Mouse (Mus musculus): ENCODE results near the gene Fam187a. TPM values are rescaled to one million over a fixed set of nuclear protein-coding genes. Genes with fewer than 3 reads are reported as not detected.

Fam187a gene
- polyA plus RNA-seq, 1 experiment from 2014 or later: not detected

DNA sequence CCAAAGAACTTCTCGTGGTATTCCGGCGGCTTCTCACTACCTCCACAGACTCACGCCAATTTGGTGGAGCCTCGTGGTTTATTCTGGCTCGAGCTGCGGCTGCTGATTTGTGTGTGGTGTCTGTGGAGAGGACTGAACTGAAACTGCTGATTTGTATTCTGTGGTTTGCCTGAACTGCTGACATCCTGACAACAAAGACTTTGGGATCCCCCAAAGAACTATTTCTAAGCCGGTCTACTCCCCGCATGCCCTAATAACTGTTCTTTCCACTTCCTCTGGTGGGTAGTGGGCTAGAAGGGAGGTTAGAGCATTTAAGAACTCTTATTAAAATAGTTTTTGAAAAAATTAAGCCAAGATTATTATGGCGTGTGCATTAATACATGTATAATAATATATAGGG is 45.7 kb downstream of the Fam187a start:
- no peak for ATAC-seq (ENCODE audit: low FRiP score, low read depth)
- Histone ChIP-seq H3K36me3 (no peaks in the 10 kb centered on the region), H3K9me3 (no peaks in the 10 kb centered on the region), H3K9ac (no peak overlapping the region), H3K27ac (no peak overlapping the region), H3K4me1 (0 out of 2 replicates have a peak, but pooled peaks cover 1% of the 10 kb centered on the region), H3K27me3 (no peaks in the 10 kb centered on the region; the same call in 1 of the 2 replicates), H3K4me2 (replicated peaks) (no peak overlapping the region), H3K4me3 (no peak overlapping the region)
- 87% methylated on average over 10 of the region's 10 CpGs for WGBS

- Histone ChIP-seq H3K36me3 (no peaks in the 10 kb centered on the region), H3K4me2 (replicated peaks) (no peak overlapping the region), H3K4me3 (no peak overlapping the region), H3K27ac (no peak overlapping the region), H3K27me3 (peaks cover 29% of the 10 kb centered on the region), H3K9ac (no peak overlapping the region), H3K4me1 (peaks cover 32% of the 10 kb centered on the region), H3K9me3 (no peaks in the 10 kb centered on the region)
- no peak for ATAC-seq (ENCODE audit: low FRiP score, low read depth)
- 21% methylated on average over 4 of the region's 4 CpGs for WGBS
Measured at GRCm38 (mm10) chr11:102936272-102936671, 51.3 kb downstream of the Fam187a start.

Other genes with a start within 250 kb of the Fam187a start
- gene Meioc, start 221.5 kb upstream of the Fam187a start, polyA plus RNA-seq (2015; fragmentation: Nextera tagmentation; extraction: Ambion mirVana): 0.97 and 1.1 TPM in 2 replicates
- 45.8 and 46.1 TPM in 2 replicates for gene Ccdc43, start 187.4 kb upstream of the Fam187a start, polyA plus RNA-seq (2015; fragmentation: Nextera tagmentation; extraction: Ambion mirVana)
- 14.7 and 15.8 TPM in 2 replicates for gene Adam11, start 123.7 kb upstream of the Fam187a start, polyA plus RNA-seq (2015; fragmentation: Nextera tagmentation; extraction: Ambion mirVana)
- gene Gjc1, start 65.5 kb upstream of the Fam187a start, polyA plus RNA-seq (2015; fragmentation: Nextera tagmentation; extraction: Ambion mirVana): 75.6 and 78.1 TPM in 2 replicates
- gene Higd1b, start 49.3 kb upstream of the Fam187a start, polyA plus RNA-seq (2015; fragmentation: Nextera tagmentation; extraction: Ambion mirVana): not detected in 2 replicates
- gene Eftud2, start 4.2 kb upstream of the Fam187a start, polyA plus RNA-seq (2015; fragmentation: Nextera tagmentation; extraction: Ambion mirVana): 193 and 199 TPM in 2 replicates
- gene Ccdc103, start 4.0 kb upstream of the Fam187a start, polyA plus RNA-seq (2015; fragmentation: Nextera tagmentation; extraction: Ambion mirVana): 0.93 and 1.0 TPM in 2 replicates
- gene Gfap, start 15.7 kb downstream of the Fam187a start, polyA plus RNA-seq (2015; fragmentation: Nextera tagmentation; extraction: Ambion mirVana): 0.37 and 0.48 TPM in 2 replicates
- gene Kif18b, start 40.0 kb downstream of the Fam187a start, polyA plus RNA-seq (2015; fragmentation: Nextera tagmentation; extraction: Ambion mirVana): 10.8 and 11.0 TPM in 2 replicates
- gene C1ql1, start 61.5 kb downstream of the Fam187a start, polyA plus RNA-seq (2015; fragmentation: Nextera tagmentation; extraction: Ambion mirVana): 1.4 and 1.7 TPM in 2 replicates
- 49.6 and 53.2 TPM in 2 replicates for gene Nmt1, start 143.0 kb downstream of the Fam187a start, polyA plus RNA-seq (2015; fragmentation: Nextera tagmentation; extraction: Ambion mirVana)
- 197 and 201 TPM in 2 replicates for gene Dcakd, start 143.2 kb downstream of the Fam187a start, polyA plus RNA-seq (2015; fragmentation: Nextera tagmentation; extraction: Ambion mirVana)
- 4.8 and 5.1 TPM in 2 replicates for gene Plcd3, start 216.5 kb downstream of the Fam187a start, polyA plus RNA-seq (2015; fragmentation: Nextera tagmentation; extraction: Ambion mirVana)
- gene Acbd4, start 216.5 kb downstream of the Fam187a start, polyA plus RNA-seq (2015; fragmentation: Nextera tagmentation; extraction: Ambion mirVana): 14.4 and 17.2 TPM in 2 replicates
- gene Hexim1, start 231.1 kb downstream of the Fam187a start, polyA plus RNA-seq (2015; fragmentation: Nextera tagmentation; extraction: Ambion mirVana): 5.1 and 5.6 TPM in 2 replicates
- 12.8 and 13.8 TPM in 2 replicates for gene Hexim2, start 247.3 kb downstream of the Fam187a start, polyA plus RNA-seq (2015; fragmentation: Nextera tagmentation; extraction: Ambion mirVana)

Data from limb, embryonic 13.5 days (tissue).